Mouse (Mus musculus): ENCODE data around the gene Bhlha9. TPM values are rescaled to one million over a fixed set of nuclear protein-coding genes. Genes with fewer than 3 reads are reported as not detected.

Bhlha9 gene
- total and polyA plus RNA-seq, 3 experiments, result not detected

DNA sequence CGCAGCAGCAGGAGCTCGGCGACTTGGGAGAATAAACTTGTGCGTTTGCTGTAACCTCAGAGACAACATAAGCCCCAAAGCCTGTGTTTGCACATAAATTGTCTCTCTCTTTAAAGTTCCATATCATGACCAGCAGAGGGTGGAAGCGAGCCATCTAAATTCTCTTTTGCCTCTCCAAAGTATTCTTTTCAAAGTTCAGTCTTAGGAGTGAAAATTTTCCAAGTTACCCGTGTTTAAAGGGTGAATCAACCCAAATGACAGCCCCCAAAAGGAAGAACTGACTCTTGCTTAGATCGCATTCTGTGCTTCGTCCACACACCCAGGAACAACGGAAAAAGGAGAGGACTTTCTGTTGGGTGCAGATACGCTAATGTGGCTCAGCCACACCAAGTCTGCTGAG lies 17.2 kb upstream of the Bhlha9 start:
- peak; percentile 41; the same call in 1 of the 2 replicates for TF ChIP-seq ZC3H11A (IDR thresholded peaks at IDR 0.05; ENCODE audit: low read depth, low read length)
- TF ChIP-seq USF1 (IDR thresholded peaks at IDR 0.05; ENCODE audit: low read depth, low read length), result no peak
- TF ChIP-seq MYB (IDR thresholded peaks at IDR 0.05; ENCODE audit: low read depth, low read length), result no peak
- TF ChIP-seq USF2 (IDR thresholded peaks at IDR 0.05; ENCODE audit: borderline replicate concordance in 1 of 2, insufficient read depth in 1 of 2, low read depth in 1 of 2, low read length in 2 of 2), result no peak
- TF ChIP-seq CTCF (IDR thresholded peaks at IDR 0.05 in 2 of 3, conservative IDR thresholded peaks at IDR 0.05 in 1 of 3; ENCODE audit: control insufficient read depth in 1 of 3, insufficient read depth in 1 of 3, low read depth in 2 of 3, low read length in 3 of 3, poor library complexity in 1 of 3, severe bottlenecking in 1 of 3), result peak; percentile 3 to 76 (median 60); a peak in 5 of 6 replicates
- TF ChIP-seq CHD2 (IDR thresholded peaks at IDR 0.05; ENCODE audit: low read length), result no peak
- peak; percentile 64 for TF ChIP-seq SMC3 (IDR thresholded peaks at IDR 0.05; ENCODE audit: low read depth, low read length)
- TF ChIP-seq RAD21 (IDR thresholded peaks at IDR 0.05; ENCODE audit: low read depth, low read length), result peak; percentile 78
- no peak overlapping the region for H3K9ac ChIP-seq (ENCODE audit: control insufficient read depth, low read depth, low read length, poor library complexity, severe bottlenecking)
- no peak overlapping the region for H3K4me3 ChIP-seq (ENCODE audit: control insufficient read depth in 1 of 2, insufficient read depth in 1 of 2, low read depth in 2 of 2, low read length in 2 of 2)
- no peak overlapping the region for H3K27ac ChIP-seq (ENCODE audit: control insufficient read depth, low read depth, low read length)
- no peaks in the 10 kb centered on the region for H3K4me1 ChIP-seq (ENCODE audit: control insufficient read depth in 1 of 2, insufficient read depth in 2 of 2, low read length in 2 of 2)
- H3K79me2 ChIP-seq (ENCODE audit: control insufficient read depth, insufficient read depth, low read length, poor library complexity), result no peaks in the 10 kb centered on the region
- no peaks in the 10 kb centered on the region for H3K9me3 ChIP-seq (replicated peaks; ENCODE audit: insufficient read depth, low read length)
- no peaks in the 10 kb centered on the region for H3K36me3 ChIP-seq (ENCODE audit: control insufficient read depth in 1 of 2, insufficient read depth in 2 of 2, low read length in 2 of 2)
- H3K27me3 ChIP-seq (ENCODE audit: control insufficient read depth in 1 of 2, insufficient read depth in 2 of 2, low read length in 2 of 2), result peaks cover 7 to 8% of the 10 kb centered on the region in 2 experiments
- DNase-seq (ENCODE audit: low read depth, low spot score), result peak; percentile 65

DNA sequence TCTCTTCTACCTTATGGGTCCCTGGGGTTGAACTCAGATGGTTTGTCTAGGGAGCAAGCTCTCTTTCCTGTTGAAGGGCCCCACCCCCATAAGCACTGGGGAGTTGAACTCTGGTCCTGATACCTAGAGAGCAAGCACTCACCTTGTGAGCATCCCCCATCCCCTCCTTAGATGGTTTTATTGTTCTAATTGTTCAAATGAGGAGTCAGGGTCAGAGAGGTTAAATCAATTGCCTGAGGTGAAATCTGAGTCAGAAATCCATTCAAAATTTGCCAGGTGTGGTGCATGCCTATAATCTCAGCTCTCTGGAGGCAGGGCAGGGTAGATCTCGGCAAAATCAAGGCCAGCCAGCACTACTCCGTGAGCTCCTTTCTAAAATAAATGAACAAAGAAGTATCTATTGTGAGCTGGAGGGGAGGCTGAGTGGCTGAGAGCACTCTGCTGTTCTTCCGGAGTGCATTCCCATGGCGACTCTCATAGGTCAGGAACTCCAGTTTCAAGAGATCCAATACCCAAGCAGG lies 14.8 kb upstream of the Bhlha9 start:
- Histone ChIP-seq H3K4me3 (ENCODE audit: control insufficient read depth in 1 of 2, insufficient read depth in 1 of 2, low read depth in 2 of 2, low read length in 2 of 2) (no peak overlapping the region), H3K9ac (ENCODE audit: control insufficient read depth, low read depth, low read length, poor library complexity, severe bottlenecking) (no peak overlapping the region), H3K36me3 (ENCODE audit: control insufficient read depth in 1 of 2, insufficient read depth in 2 of 2, low read length in 2 of 2) (no peaks in the 10 kb centered on the region), H3K9me3 (replicated peaks; ENCODE audit: insufficient read depth, low read length) (no peaks in the 10 kb centered on the region), H3K27me3 (ENCODE audit: control insufficient read depth in 1 of 2, insufficient read depth in 2 of 2, low read length in 2 of 2) (peaks cover 7 to 11% of the 10 kb centered on the region in 2 experiments), H3K4me1 (ENCODE audit: control insufficient read depth in 1 of 2, insufficient read depth in 2 of 2, low read length in 2 of 2) (no peaks in the 10 kb centered on the region), H3K27ac (ENCODE audit: control insufficient read depth, low read depth, low read length) (no peak overlapping the region), H3K79me2 (ENCODE audit: control insufficient read depth, insufficient read depth, low read length, poor library complexity) (no peaks in the 10 kb centered on the region)
- no peak for TF ChIP-seq GABPA (IDR thresholded peaks at IDR 0.05; ENCODE audit: low read depth, low read length)
- TF ChIP-seq POLR2AphosphoS5 (IDR thresholded peaks at IDR 0.05; ENCODE audit: borderline replicate concordance, low read depth, low read length), result no peak
- TF ChIP-seq EP300 (IDR thresholded peaks at IDR 0.05; ENCODE audit: low read depth in 1 of 2, low read length in 2 of 2), result no peak
- TF ChIP-seq USF2 (IDR thresholded peaks at IDR 0.05; ENCODE audit: borderline replicate concordance in 1 of 2, insufficient read depth in 1 of 2, low read depth in 1 of 2, low read length in 2 of 2), result no peak
- TF ChIP-seq TBP (IDR thresholded peaks at IDR 0.05; ENCODE audit: low read depth, low read length), result no peak
- TF ChIP-seq TCF12 (IDR thresholded peaks at IDR 0.05; ENCODE audit: low read depth, low read length), result no peak
- no peak for TF ChIP-seq CHD1 (IDR thresholded peaks at IDR 0.05; ENCODE audit: low read depth, low read length)
- TF ChIP-seq JUND (IDR thresholded peaks at IDR 0.05; ENCODE audit: low read depth, low read length), result no peak
- no peak for TF ChIP-seq ZNF384 (IDR thresholded peaks at IDR 0.05; ENCODE audit: low read depth, low read length)
- no peak for DNase-seq (ENCODE audit: low read depth, low spot score)

All from MEL (cell line).